Mouse (Mus musculus): ENCODE data around the gene Arntl. TPM values are rescaled to one million over a fixed set of nuclear protein-coding genes. Genes with fewer than 3 reads are reported as not detected.

The Arntl gene
- polyA plus RNA-seq, 1 experiment from 2014 or later, result 5.3 TPM

DNA sequence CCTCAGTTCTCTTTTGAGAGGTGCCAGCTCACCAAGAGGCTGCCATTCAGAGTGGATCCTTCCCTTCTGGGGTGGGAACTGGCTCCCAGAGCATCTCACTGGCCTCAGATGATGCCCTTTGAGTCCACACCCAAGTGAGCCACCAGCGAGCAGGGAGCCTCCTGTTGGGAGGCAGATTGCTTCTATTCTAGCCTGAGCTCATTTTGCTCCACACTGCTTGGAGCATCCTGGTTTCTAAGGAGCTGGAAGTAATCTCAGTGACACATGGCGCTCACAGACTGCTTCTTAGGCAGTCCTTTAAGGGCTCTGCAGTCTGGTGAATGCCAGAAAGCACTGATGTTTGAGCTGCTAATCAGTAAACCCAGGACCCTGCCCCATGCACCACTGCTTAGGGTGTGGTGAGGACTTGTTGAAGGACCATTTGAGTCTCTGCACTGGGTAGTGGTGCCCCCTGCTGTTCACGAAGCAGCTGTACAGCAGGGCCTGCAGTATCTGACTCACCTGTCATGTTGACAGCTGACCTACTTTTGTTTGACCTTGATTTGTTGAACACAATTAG, 43.2 kb downstream of the Arntl start:
- Histone ChIP-seq H3K27ac (ENCODE audit: low read depth, low read length) (no peak overlapping the region), H3K4me3 (ENCODE audit: low read depth, low read length) (no peak overlapping the region), H3K9ac (ENCODE audit: low read depth, low read length) (no peak overlapping the region), H3K36me3 (ENCODE audit: control insufficient read depth, insufficient read depth) (no peaks in the 10 kb centered on the region; the same call in 1 of the 2 replicates), H3K4me2 (replicated peaks; ENCODE audit: low read depth) (no peak overlapping the region), H3K27me3 (replicated peaks; ENCODE audit: control insufficient read depth, insufficient read depth, low read length) (peaks cover 7% of the 10 kb centered on the region; the same call in 1 of the 2 replicates), H3K9me3 (ENCODE audit: control insufficient read depth) (no peaks in the 10 kb centered on the region), H3K4me1 (replicated peaks; ENCODE audit: control insufficient read depth, insufficient read depth, low read length) (0 out of 2 replicates have a peak, but pooled peaks cover 2% of the 10 kb centered on the region)
- ATAC-seq, result peak; percentile 56
- 46% methylated on average over 3 of the region's 3 CpGs for WGBS
- TF ChIP-seq CTCF (IDR thresholded peaks at IDR 0.05; ENCODE audit: low read depth), result peak; percentile 92

DNA sequence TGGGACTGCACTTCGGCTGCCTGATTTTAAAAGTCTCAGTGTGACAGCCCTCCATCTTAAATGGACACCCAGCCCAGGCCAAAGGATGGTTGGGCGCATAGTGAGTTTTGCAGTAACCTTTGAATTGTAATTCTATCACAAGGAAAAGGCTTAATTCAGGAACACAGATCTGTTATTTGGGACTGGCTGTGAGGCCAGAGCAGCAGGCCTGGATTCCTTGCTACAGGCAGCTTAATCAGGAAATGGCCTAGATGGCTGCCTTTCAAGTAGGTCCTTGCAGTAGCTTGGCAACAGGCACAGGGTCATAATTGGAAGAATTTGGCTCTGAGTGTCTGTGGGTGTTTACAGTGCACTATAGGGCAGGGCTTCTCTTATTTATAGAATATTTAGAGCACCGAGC, 43.7 kb downstream of the Arntl start:
- Histone ChIP-seq H3K9ac (ENCODE audit: low read depth, low read length) (no peak overlapping the region), H3K27ac (ENCODE audit: low read depth, low read length) (no peak overlapping the region), H3K27me3 (replicated peaks; ENCODE audit: control insufficient read depth, insufficient read depth, low read length) (peaks cover 7% of the 10 kb centered on the region; the same call in 1 of the 2 replicates), H3K4me1 (replicated peaks; ENCODE audit: control insufficient read depth, insufficient read depth, low read length) (no peaks in the 10 kb centered on the region), H3K4me2 (replicated peaks; ENCODE audit: low read depth) (no peak overlapping the region), H3K4me3 (ENCODE audit: low read depth, low read length) (no peak overlapping the region), H3K36me3 (ENCODE audit: control insufficient read depth, insufficient read depth) (no peaks in the 10 kb centered on the region; the same call in 1 of the 2 replicates), H3K9me3 (ENCODE audit: control insufficient read depth) (no peaks in the 10 kb centered on the region)
- no peak for TF ChIP-seq CTCF (IDR thresholded peaks at IDR 0.05; ENCODE audit: low read depth)
- no peak for ATAC-seq
- 54% methylated on average over 3 of the region's 3 CpGs for WGBS

DNA sequence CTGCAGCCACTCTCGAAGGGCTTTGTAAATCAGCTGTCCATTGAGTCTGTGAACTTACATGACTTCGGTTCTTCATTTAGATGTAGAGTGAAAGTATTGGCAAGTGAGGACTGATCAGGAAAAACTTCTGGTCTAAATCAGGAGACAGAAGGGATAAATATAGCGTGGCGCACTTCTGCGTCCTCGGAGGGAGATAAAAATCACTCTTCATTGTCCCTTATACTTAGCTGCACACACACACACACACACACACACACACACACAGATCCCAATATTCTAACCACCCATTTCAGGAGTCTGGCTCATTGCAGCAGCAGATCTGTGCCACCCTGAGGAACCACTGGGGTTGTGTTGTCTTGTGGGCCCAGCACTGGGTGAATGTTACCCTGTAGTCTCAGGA, 44.3 kb downstream of the Arntl start:
- no peak for ATAC-seq
- Histone ChIP-seq H3K27ac (ENCODE audit: low read depth, low read length) (no peak overlapping the region), H3K9ac (ENCODE audit: low read depth, low read length) (no peak overlapping the region), H3K27me3 (replicated peaks; ENCODE audit: control insufficient read depth, insufficient read depth, low read length) (peaks cover 7% of the 10 kb centered on the region; the same call in 1 of the 2 replicates), H3K4me3 (ENCODE audit: low read depth, low read length) (no peak overlapping the region), H3K9me3 (ENCODE audit: control insufficient read depth) (no peaks in the 10 kb centered on the region), H3K4me2 (replicated peaks; ENCODE audit: low read depth) (no peak overlapping the region), H3K36me3 (ENCODE audit: control insufficient read depth, insufficient read depth) (no peaks in the 10 kb centered on the region; the same call in 1 of the 2 replicates), H3K4me1 (replicated peaks; ENCODE audit: control insufficient read depth, insufficient read depth, low read length) (no peaks in the 10 kb centered on the region)
- no peak for TF ChIP-seq CTCF (IDR thresholded peaks at IDR 0.05; ENCODE audit: low read depth)
- WGBS, result 65% methylated on average over 6 of the region's 6 CpGs

DNA sequence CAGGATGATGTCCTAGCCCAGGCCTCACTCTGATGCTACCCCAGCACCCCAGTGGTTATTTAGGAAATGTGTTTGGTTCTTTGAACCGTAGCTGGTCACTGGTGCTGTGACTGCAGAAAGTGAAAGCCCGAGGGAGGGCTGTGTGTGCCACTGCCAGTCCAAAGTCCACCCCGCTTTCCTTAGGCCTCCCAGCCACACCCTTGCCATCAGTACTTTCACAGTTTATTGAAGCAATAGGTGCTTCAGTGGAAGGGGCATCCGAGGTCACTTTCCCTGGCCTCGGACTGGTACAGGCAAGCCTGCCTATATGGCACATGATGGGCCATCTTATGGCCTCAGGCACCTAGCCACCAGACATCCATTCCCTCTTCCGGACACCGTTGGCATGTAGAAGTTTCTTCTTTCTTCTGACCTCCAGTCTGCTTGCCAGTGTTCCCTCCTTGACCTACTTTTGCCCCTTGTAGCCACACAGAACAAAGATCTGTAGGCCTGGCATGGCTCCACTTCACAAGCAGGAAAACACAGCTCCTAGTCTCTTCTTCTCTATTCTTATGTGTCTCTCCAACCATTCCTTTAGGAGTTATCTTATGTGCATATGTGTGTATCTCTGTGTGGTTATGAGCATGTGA, 46.6 kb downstream of the Arntl start:
- no peak for TF ChIP-seq CTCF (IDR thresholded peaks at IDR 0.05; ENCODE audit: low read depth)
- Histone ChIP-seq H3K9me3 (ENCODE audit: control insufficient read depth) (no peaks in the 10 kb centered on the region), H3K27me3 (replicated peaks; ENCODE audit: control insufficient read depth, insufficient read depth, low read length) (peaks cover 7% of the 10 kb centered on the region; the same call in 1 of the 2 replicates), H3K9ac (ENCODE audit: low read depth, low read length) (no peak overlapping the region), H3K4me2 (replicated peaks; ENCODE audit: low read depth) (no peak overlapping the region), H3K4me1 (replicated peaks; ENCODE audit: control insufficient read depth, insufficient read depth, low read length) (no peaks in the 10 kb centered on the region), H3K36me3 (ENCODE audit: control insufficient read depth, insufficient read depth) (no peaks in the 10 kb centered on the region; the same call in 1 of the 2 replicates), H3K4me3 (ENCODE audit: low read depth, low read length) (no peak overlapping the region), H3K27ac (ENCODE audit: low read depth, low read length) (no peak overlapping the region)
- peak; percentile 80 for ATAC-seq
- 59% methylated on average over 7 of the region's 7 CpGs for WGBS

DNA sequence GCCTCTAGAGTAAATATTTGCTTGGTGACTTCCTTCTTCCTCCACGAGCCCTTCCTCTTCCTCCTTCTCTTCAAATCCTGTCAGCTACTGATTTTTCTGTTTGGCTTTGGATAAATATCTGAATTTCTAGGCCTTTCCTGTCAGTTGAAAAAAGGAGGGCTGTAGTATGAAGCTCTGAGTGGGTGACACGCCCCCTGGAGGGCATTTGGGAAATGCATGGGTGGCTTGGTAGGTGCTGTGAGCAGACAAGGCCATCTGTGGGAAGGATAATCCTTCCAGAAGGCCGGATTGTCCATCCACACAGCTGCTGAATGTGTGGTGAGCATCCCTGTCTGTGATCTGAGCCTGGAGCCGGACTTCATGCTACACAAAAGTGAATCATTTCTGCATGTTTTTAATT, 48.8 kb downstream of the Arntl start:
- WGBS, result 43% methylated on average over 4 of the region's 4 CpGs

DNA sequence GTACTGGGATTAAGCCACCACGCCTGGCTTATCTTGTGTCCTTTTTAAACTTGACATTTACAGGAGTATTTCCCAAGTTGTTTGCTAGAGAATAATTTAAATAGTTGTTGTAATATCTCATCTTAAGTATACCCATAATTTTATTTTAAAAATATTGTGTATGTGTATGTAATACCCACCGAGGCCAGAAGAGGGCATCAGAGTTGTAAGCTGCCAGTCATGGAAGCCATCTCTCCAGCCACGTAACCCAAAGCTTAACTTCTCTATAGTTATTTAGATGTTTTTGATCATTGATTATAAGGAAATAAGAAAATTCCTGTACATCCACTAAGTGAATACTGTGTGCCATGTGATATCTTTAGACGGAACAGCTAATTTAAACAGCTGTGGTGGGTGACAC, 51.2 kb downstream of the Arntl start:
- Histone ChIP-seq H3K4me1 (replicated peaks; ENCODE audit: control insufficient read depth, insufficient read depth, low read length) (no peaks in the 10 kb centered on the region), H3K36me3 (ENCODE audit: control insufficient read depth, insufficient read depth) (no peaks in the 10 kb centered on the region), H3K27ac (ENCODE audit: low read depth, low read length) (no peak overlapping the region), H3K4me3 (ENCODE audit: low read depth, low read length) (no peak overlapping the region), H3K27me3 (replicated peaks; ENCODE audit: control insufficient read depth, insufficient read depth, low read length) (no peaks in the 10 kb centered on the region), H3K9me3 (ENCODE audit: control insufficient read depth) (no peaks in the 10 kb centered on the region), H3K4me2 (replicated peaks; ENCODE audit: low read depth) (no peak overlapping the region), H3K9ac (ENCODE audit: low read depth, low read length) (no peak overlapping the region)
- no peak for ATAC-seq
- WGBS, result 71% methylated on average over 4 of the region's 4 CpGs
- peak; percentile 62 for TF ChIP-seq CTCF (IDR thresholded peaks at IDR 0.05; ENCODE audit: low read depth)

More for the DNA sequence above, 48.8 kb downstream of the Arntl start:
- ATAC-seq, result no peak
- TF ChIP-seq CTCF (IDR thresholded peaks at IDR 0.05; ENCODE audit: low read depth), result peak; percentile 72
- Histone ChIP-seq H3K4me3 (ENCODE audit: low read depth, low read length) (no peak overlapping the region), H3K27ac (ENCODE audit: low read depth, low read length) (no peak overlapping the region), H3K4me2 (replicated peaks; ENCODE audit: low read depth) (no peak overlapping the region), H3K4me1 (replicated peaks; ENCODE audit: control insufficient read depth, insufficient read depth, low read length) (no peaks in the 10 kb centered on the region), H3K9ac (ENCODE audit: low read depth, low read length) (no peak overlapping the region), H3K9me3 (ENCODE audit: control insufficient read depth) (no peaks in the 10 kb centered on the region), H3K36me3 (ENCODE audit: control insufficient read depth, insufficient read depth) (no peaks in the 10 kb centered on the region), H3K27me3 (replicated peaks; ENCODE audit: control insufficient read depth, insufficient read depth, low read length) (peaks cover 3% of the 10 kb centered on the region; the same call in 1 of the 2 replicates)

Data from intestine, postnatal 0 days (tissue).